Comparison of ENCODE assay signal across 22 mouse cellular contexts in genomic region chr7:43642587-43642986, GRCm38 (mm10). TPM values are rescaled to one million over a fixed set of nuclear protein-coding genes. Genes with fewer than 3 reads are reported as not detected.
DNase-seq lines count a peak whose midpoint lies in the region; ATAC-seq lines count a peak whose summit lies in the region.
"Had no signal": no experiment of that assay in that cellular context is flagged by ENCODE, and none has a peak within 500 bp of the region (broad histone marks: within the 10 kb centered on the region; RNA-seq: fewer than 3 reads in every experiment).

No protein-coding gene starts in this region.

- H3K9ac ChIP-seq in liver, embryonic 15.5 days, result no peak overlapping the region
- H3K9ac ChIP-seq in midbrain, embryonic 14.5 days (replicated peaks; ENCODE audit: low read length), result no peak overlapping the region
- H3K9ac ChIP-seq in heart, embryonic 11.5 days (ENCODE audit: low read depth, low read length), result no peak overlapping the region
- H3K9ac ChIP-seq: forebrain, embryonic 13.5 days; hindbrain, embryonic 13.5 days; liver, embryonic 13.5 days; midbrain, embryonic 12.5 days had no signal

- peak overlapping the region; percentile 38 for H3K27ac ChIP-seq in liver, embryonic 15.5 days (replicated peaks)
- no peak overlapping the region for H3K27ac ChIP-seq in midbrain, embryonic 14.5 days (replicated peaks; ENCODE audit: low read depth, low read length)
- H3K27ac ChIP-seq in heart, embryonic 11.5 days (ENCODE audit: low read depth, low read length), result no peak overlapping the region
- H3K27ac ChIP-seq: forebrain, embryonic 13.5 days; hindbrain, embryonic 13.5 days; liver, embryonic 13.5 days; midbrain, embryonic 12.5 days had no signal

- ATAC-seq in liver, embryonic 15.5 days (ENCODE audit: insufficient read depth), result no peak
- ATAC-seq in common myeloid progenitor, adult 5-6 weeks (replicated peaks; ENCODE audit: low read depth, poor library complexity, severe bottlenecking), result peak; percentile 72
- ATAC-seq in megakaryocyte, adult 5-6 weeks (ENCODE audit: poor library complexity, severe bottlenecking), result peak; percentile 92
- no peak for ATAC-seq in midbrain, embryonic 14.5 days (ENCODE audit: low FRiP score, low TSS enrichment)
- no peak for ATAC-seq in heart, embryonic 11.5 days (replicated peaks; ENCODE audit: insufficient number of reproducible peaks, low FRiP score, low TSS enrichment)
- ATAC-seq: forebrain, embryonic 13.5 days; intestine, embryonic 16.5 days had no signal

- no peak for DNase-seq in liver
- peak; percentile 80 for DNase-seq in adrenal gland, adult 2 months
- no peak for DNase-seq in frontal cortex, postnatal 25 days (ENCODE audit: low spot score in 2 of 2)
- DNase-seq in midbrain, embryonic 14.5 days, result no peak
- DNase-seq: cerebellum, adult 8-10 months; embryo, embryonic 11 days; heart, adult 11 months; kidney, postnatal 25 days; liver, embryonic 13.5 days; right cerebral cortex, postnatal 25 days had no signal

- 54% methylated on average over 5 of the region's 5 CpGs for WGBS in liver, embryonic 15.5 days (ENCODE audit: insufficient replicate concordance)
- WGBS in midbrain, embryonic 14.5 days, result 85% methylated on average over 5 of the region's 5 CpGs
- 70% methylated on average over 5 of the region's 5 CpGs for WGBS in heart, embryonic 11.5 days (ENCODE audit: insufficient replicate concordance)

- no peaks in the 10 kb centered on the region for H3K4me1 ChIP-seq in liver, embryonic 15.5 days (replicated peaks)
- no peaks in the 10 kb centered on the region for H3K4me1 ChIP-seq in midbrain, embryonic 14.5 days (ENCODE audit: control insufficient read depth, insufficient read depth, low read length)
- H3K4me1 ChIP-seq in heart, embryonic 11.5 days (ENCODE audit: control insufficient read depth, insufficient read depth, low read length), result no peaks in the 10 kb centered on the region
- H3K4me1 ChIP-seq: forebrain, embryonic 13.5 days; hindbrain, embryonic 13.5 days; liver, embryonic 13.5 days; midbrain, embryonic 12.5 days had no signal

- no peaks in the 10 kb centered on the region for H3K27me3 ChIP-seq in liver, embryonic 15.5 days
- H3K27me3 ChIP-seq in midbrain, embryonic 14.5 days (ENCODE audit: control insufficient read depth, insufficient read depth, low read length), result no peaks in the 10 kb centered on the region
- no peaks in the 10 kb centered on the region for H3K27me3 ChIP-seq in heart, embryonic 11.5 days (ENCODE audit: control insufficient read depth, insufficient read depth, low read length)
- H3K27me3 ChIP-seq: forebrain, embryonic 13.5 days; hindbrain, embryonic 13.5 days; liver, embryonic 13.5 days; midbrain, embryonic 12.5 days had no signal

- H3K4me2 ChIP-seq in liver, embryonic 15.5 days, result no peak overlapping the region
- no peak overlapping the region for H3K4me2 ChIP-seq in midbrain, embryonic 14.5 days (ENCODE audit: low read length)
- no peak overlapping the region for H3K4me2 ChIP-seq in heart, embryonic 11.5 days
- H3K4me2 ChIP-seq: forebrain, embryonic 13.5 days; hindbrain, embryonic 13.5 days; liver, embryonic 13.5 days; midbrain, embryonic 12.5 days had no signal

- no peaks in the 10 kb centered on the region for H3K36me3 ChIP-seq in liver, embryonic 15.5 days (replicated peaks)
- H3K36me3 ChIP-seq in midbrain, embryonic 14.5 days (ENCODE audit: control insufficient read depth, insufficient read depth, low read length), result no peaks in the 10 kb centered on the region
- no peaks in the 10 kb centered on the region for H3K36me3 ChIP-seq in heart, embryonic 11.5 days (ENCODE audit: control insufficient read depth, insufficient read depth, low read length)
- H3K36me3 ChIP-seq: hindbrain, embryonic 13.5 days; liver, embryonic 13.5 days; midbrain, embryonic 12.5 days had no signal

- H3K4me3 ChIP-seq in liver, embryonic 15.5 days (replicated peaks), result no peak overlapping the region
- H3K4me3 ChIP-seq in midbrain, embryonic 14.5 days (replicated peaks; ENCODE audit: low read depth, low read length), result no peak overlapping the region
- H3K4me3 ChIP-seq in heart, embryonic 11.5 days (ENCODE audit: low read depth, low read length), result no peak overlapping the region
- H3K4me3 ChIP-seq: forebrain, embryonic 13.5 days; hindbrain, embryonic 13.5 days; liver, embryonic 13.5 days; midbrain, embryonic 12.5 days had no signal

- H3K9me3 ChIP-seq in liver, embryonic 15.5 days (replicated peaks), result no peaks in the 10 kb centered on the region
- H3K9me3 ChIP-seq in midbrain, embryonic 14.5 days (ENCODE audit: control insufficient read depth, low read length), result no peaks in the 10 kb centered on the region
- H3K9me3 ChIP-seq in heart, embryonic 11.5 days (replicated peaks; ENCODE audit: control insufficient read depth, low read length), result no peaks in the 10 kb centered on the region
- H3K9me3 ChIP-seq: forebrain, embryonic 13.5 days; hindbrain, embryonic 13.5 days; liver, embryonic 13.5 days; midbrain, embryonic 12.5 days had no signal

RNA-seq across cellular contexts. Expression of gene Ceacam18, which starts 8.1 kb away (rescaled TPM):
- polyA plus RNA-seq in liver, embryonic 15.5 days (2015; fragmentation: Nextera tagmentation; extraction: Ambion mirVana), result 0.05 TPM in 1 of 2 replicates, not detected in the other
- not detected for total RNA-seq in adrenal gland, adult 2 months (2021)
- polyA plus RNA-seq in adrenal gland, adult 2 months (2012; rRNA removed), result not detected in 2 replicates
- total RNA-seq in common myeloid progenitor, adult 5-6 weeks (2017), result not detected in 2 replicates
- not detected in 2 replicates for total RNA-seq in megakaryocyte, adult 5-6 weeks (2015)
- total RNA-seq in megakaryocyte, adult 5-6 weeks (2017), result not detected in 2 replicates
- 0.15 TPM in 1 of 2 replicates, not detected in the other for polyA plus RNA-seq in midbrain, embryonic 14.5 days (2014; fragmentation: Nextera tagmentation; extraction: Ambion mirVana)
- polyA plus RNA-seq in heart, embryonic 11.5 days (2014; fragmentation: Nextera tagmentation; extraction: Ambion mirVana), result not detected in 2 replicates
- total RNA-seq: ES-E14; left cerebral cortex, postnatal 25 days had no signal
- polyA plus RNA-seq: forebrain, embryonic 13.5 days; hindbrain, embryonic 13.5 days; liver, embryonic 13.5 days; midbrain, embryonic 12.5 days had no signal

RNA-seq across cellular contexts. Expression of gene Siglece, which starts 17.4 kb away (rescaled TPM):
- polyA plus RNA-seq in liver, embryonic 15.5 days (2015; fragmentation: Nextera tagmentation; extraction: Ambion mirVana), result 4.2 and 5.1 TPM in 2 replicates
- total RNA-seq in adrenal gland, adult 2 months (2021), result 1 to 10 TPM; 3.5 to 5.0 TPM
- polyA plus RNA-seq in adrenal gland, adult 2 months (2012; rRNA removed), result 3.6 and 5.3 TPM in 2 replicates
- total RNA-seq in common myeloid progenitor, adult 5-6 weeks (2017), result 0.64 and 0.82 TPM in 2 replicates
- total RNA-seq in megakaryocyte, adult 5-6 weeks (2015), result 41.6 and 46.2 TPM in 2 replicates
- 22.1 and 29.7 TPM in 2 replicates for total RNA-seq in megakaryocyte, adult 5-6 weeks (2017)
- 0.21 TPM in 1 of 2 replicates, not detected in the other for polyA plus RNA-seq in midbrain, embryonic 14.5 days (2014; fragmentation: Nextera tagmentation; extraction: Ambion mirVana)
- polyA plus RNA-seq in heart, embryonic 11.5 days (2014; fragmentation: Nextera tagmentation; extraction: Ambion mirVana), result 0.23 and 0.37 TPM in 2 replicates
- total RNA-seq: ES-E14 had no signal

RNA-seq across cellular contexts. Expression of gene Ctu1, which starts 29.2 kb away (rescaled TPM):
- polyA plus RNA-seq in liver, embryonic 15.5 days (2015; fragmentation: Nextera tagmentation; extraction: Ambion mirVana), result 4.1 and 5.3 TPM in 2 replicates
- 10 to 100 TPM in 1 of 2 experiments, 1 to 10 TPM in 1; 9.9 to 10.4 TPM for total RNA-seq in adrenal gland, adult 2 months (2021)
- 20.1 and 21.3 TPM in 2 replicates for polyA plus RNA-seq in adrenal gland, adult 2 months (2012; rRNA removed)
- total RNA-seq in common myeloid progenitor, adult 5-6 weeks (2017), result 8.1 and 9.3 TPM in 2 replicates
- 4.7 and 5.3 TPM in 2 replicates for total RNA-seq in megakaryocyte, adult 5-6 weeks (2015)
- total RNA-seq in megakaryocyte, adult 5-6 weeks (2017), result 3.7 and 3.9 TPM in 2 replicates
- polyA plus RNA-seq in midbrain, embryonic 14.5 days (2014; fragmentation: Nextera tagmentation; extraction: Ambion mirVana), result 16.6 and 23.4 TPM in 2 replicates
- polyA plus RNA-seq in heart, embryonic 11.5 days (2014; fragmentation: Nextera tagmentation; extraction: Ambion mirVana), result 4.2 and 5.1 TPM in 2 replicates

RNA-seq across cellular contexts. Expression of gene Zfp819, which starts 35.6 kb away (rescaled TPM):
- polyA plus RNA-seq in liver, embryonic 15.5 days (2015; fragmentation: Nextera tagmentation; extraction: Ambion mirVana), result not detected in 2 replicates
- not detected for total RNA-seq in adrenal gland, adult 2 months (2021)
- polyA plus RNA-seq in adrenal gland, adult 2 months (2012; rRNA removed), result not detected in 2 replicates
- total RNA-seq in common myeloid progenitor, adult 5-6 weeks (2017), result 0.09 TPM in 1 of 2 replicates, not detected in the other
- total RNA-seq in megakaryocyte, adult 5-6 weeks (2015), result not detected in 2 replicates
- total RNA-seq in megakaryocyte, adult 5-6 weeks (2017), result not detected in 2 replicates
- polyA plus RNA-seq in midbrain, embryonic 14.5 days (2014; fragmentation: Nextera tagmentation; extraction: Ambion mirVana), result 0.27 and 0.54 TPM in 2 replicates
- polyA plus RNA-seq in heart, embryonic 11.5 days (2014; fragmentation: Nextera tagmentation; extraction: Ambion mirVana), result 0.21 TPM in 1 of 2 replicates, not detected in the other
- polyA plus RNA-seq: heart, embryonic 16.5 days; intestine, embryonic 16.5 days; liver, embryonic 13.5 days had no signal

RNA-seq across cellular contexts. Expression of gene Klk14, which starts 47.6 kb away (rescaled TPM):
- not detected in 2 replicates for polyA plus RNA-seq in liver, embryonic 15.5 days (2015; fragmentation: Nextera tagmentation; extraction: Ambion mirVana)
- total RNA-seq in adrenal gland, adult 2 months (2021), result not detected
- not detected in 2 replicates for polyA plus RNA-seq in adrenal gland, adult 2 months (2012; rRNA removed)
- total RNA-seq in common myeloid progenitor, adult 5-6 weeks (2017), result not detected in 2 replicates
- not detected in 2 replicates for total RNA-seq in megakaryocyte, adult 5-6 weeks (2015)
- not detected in 2 replicates for total RNA-seq in megakaryocyte, adult 5-6 weeks (2017)
- not detected in 2 replicates for polyA plus RNA-seq in midbrain, embryonic 14.5 days (2014; fragmentation: Nextera tagmentation; extraction: Ambion mirVana)
- polyA plus RNA-seq in heart, embryonic 11.5 days (2014; fragmentation: Nextera tagmentation; extraction: Ambion mirVana), result not detected in 2 replicates
- total RNA-seq: layer of hippocampus, postnatal 14 days; left cerebral cortex, postnatal 25 days had no signal
- polyA plus RNA-seq: forebrain, embryonic 13.5 days; heart, embryonic 16.5 days; hindbrain, embryonic 13.5 days; liver, embryonic 13.5 days; midbrain, embryonic 12.5 days had no signal

Comparison
In these comparisons a context has a peak if more than half of its experiments do, and no peak if none do; other contexts are left out.
1. ATAC-seq: peak in common myeloid progenitor, adult 5-6 weeks (single experiment) and megakaryocyte, adult 5-6 weeks (single experiment); none in liver, embryonic 15.5 days (single experiment), midbrain, embryonic 14.5 days (single experiment) and heart, embryonic 11.5 days (single experiment).